16 mouse cellular contexts compared by ENCODE assay signal in the genomic region with DNA sequence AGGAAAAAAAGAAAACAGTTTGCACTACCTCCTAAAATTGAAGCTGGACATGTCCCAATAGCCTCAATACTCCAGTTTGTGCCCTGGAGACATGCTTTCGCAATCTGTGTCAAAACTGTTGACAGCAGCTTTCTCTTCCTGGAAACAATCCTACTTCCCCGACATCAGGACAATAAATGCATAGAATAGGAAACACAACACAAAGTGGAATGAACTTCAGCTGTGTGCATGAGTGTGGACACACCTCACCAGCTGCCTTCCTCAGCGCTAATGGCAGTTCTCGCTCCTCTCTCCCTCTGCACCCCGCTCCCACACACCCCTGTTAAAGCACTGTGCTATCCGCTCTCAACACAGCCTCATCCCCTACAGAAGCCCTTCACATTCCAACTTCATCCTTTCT. TPM values are rescaled to one million over a fixed set of nuclear protein-coding genes. Genes with fewer than 3 reads are reported as not detected.
DNase-seq lines count a peak whose midpoint lies in the region; ATAC-seq and TF ChIP-seq lines count a peak whose summit lies in the region.
"Had no signal": no experiment of that assay in that cellular context is flagged by ENCODE, and none has a peak within 500 bp of the region (broad histone marks: within the 10 kb centered on the region; RNA-seq: fewer than 3 reads in every experiment).

No protein-coding gene starts in this region.

- no peak overlapping the region for H3K4me2 ChIP-seq in embryonic facial prominence, embryonic 14.5 days (ENCODE audit: low read depth, low read length)
- H3K4me2 ChIP-seq in lung, embryonic 14.5 days, result no peak overlapping the region
- H3K4me2 ChIP-seq in kidney, embryonic 16.5 days (replicated peaks; ENCODE audit: low read depth, low read length), result no peak overlapping the region
- H3K4me2 ChIP-seq: neural tube, embryonic 12.5 days had no signal

- peaks cover 58% of the 10 kb centered on the region for H3K79me2 ChIP-seq in liver, adult 2 months (ENCODE audit: control insufficient read depth, insufficient read depth, low read length)

- H3K36me3 ChIP-seq in embryonic facial prominence, embryonic 14.5 days (ENCODE audit: control insufficient read depth, insufficient read depth, low read length), result no peaks in the 10 kb centered on the region
- peaks cover 76% of the 10 kb centered on the region for H3K36me3 ChIP-seq in embryonic facial prominence, embryonic 10.5 days (replicated peaks)
- H3K36me3 ChIP-seq in liver, adult 2 months (ENCODE audit: control insufficient read depth, insufficient read depth, low read length), result no peaks in the 10 kb centered on the region
- H3K36me3 ChIP-seq in lung, embryonic 14.5 days (ENCODE audit: insufficient read depth), result no peaks in the 10 kb centered on the region
- peaks cover 4% of the 10 kb centered on the region; the same call in 1 of the 2 replicates for H3K36me3 ChIP-seq in kidney, embryonic 16.5 days (ENCODE audit: insufficient read depth, low read length)

- H3K27ac ChIP-seq in embryonic facial prominence, embryonic 14.5 days (replicated peaks; ENCODE audit: low read depth, low read length), result no peak overlapping the region
- no peak overlapping the region for H3K27ac ChIP-seq in embryonic facial prominence, embryonic 10.5 days (replicated peaks)
- peak overlapping the region; percentile 54 for H3K27ac ChIP-seq in liver, adult 2 months (replicated peaks; ENCODE audit: insufficient read depth, low read depth, low read length)
- H3K27ac ChIP-seq in lung, embryonic 14.5 days (ENCODE audit: low read depth), result no peak overlapping the region
- H3K27ac ChIP-seq in kidney, embryonic 16.5 days (ENCODE audit: low read length), result no peak overlapping the region
- H3K27ac ChIP-seq: limb, embryonic 10.5 days; neural tube, embryonic 12.5 days had no signal

- peak; percentile 14 for DNase-seq in embryonic facial prominence, embryonic 14.5 days (ENCODE audit: low spot score)
- no peak for DNase-seq in embryonic facial prominence, embryonic 10.5 days (ENCODE audit: low spot score)
- peak; percentile 84 for DNase-seq in liver, adult 2 months (ENCODE audit: extremely low read depth, low read depth, low spot score)
- DNase-seq in liver, result no peak
- DNase-seq in lung, embryonic 14.5 days, result peak; percentile 38
- no peak for DNase-seq in urinary bladder, postnatal 25 days (ENCODE audit: low spot score)
- DNase-seq: B cell, adult 2 months; gastrocnemius, postnatal 10 days; kidney, adult 9 months; right cerebral cortex, adult 18-20 months had no signal

- H3K9ac ChIP-seq in embryonic facial prominence, embryonic 14.5 days (ENCODE audit: low read depth, low read length), result no peak overlapping the region
- H3K9ac ChIP-seq in liver, adult 2 months (ENCODE audit: low read depth, low read length), result 0 out of 2 replicates have a peak overlapping the region, but pooled peaks have one; percentile 8
- no peak overlapping the region for H3K9ac ChIP-seq in lung, embryonic 14.5 days
- H3K9ac ChIP-seq in kidney, embryonic 16.5 days (replicated peaks; ENCODE audit: low read length), result no peak overlapping the region
- H3K9ac ChIP-seq: neural tube, embryonic 12.5 days had no signal

- no peaks in the 10 kb centered on the region for H3K4me1 ChIP-seq in embryonic facial prominence, embryonic 14.5 days (ENCODE audit: control insufficient read depth, insufficient read depth, low read length)
- no peaks in the 10 kb centered on the region for H3K4me1 ChIP-seq in embryonic facial prominence, embryonic 10.5 days
- peaks cover 30% of the 10 kb centered on the region for H3K4me1 ChIP-seq in liver, adult 2 months (ENCODE audit: control insufficient read depth, insufficient read depth, low read length)
- 0 out of 2 replicates have a peak, but pooled peaks cover 2% of the 10 kb centered on the region for H3K4me1 ChIP-seq in lung, embryonic 14.5 days (ENCODE audit: insufficient read depth)
- H3K4me1 ChIP-seq in kidney, embryonic 16.5 days (ENCODE audit: insufficient read depth, low read length), result 0 out of 2 replicates have a peak, but pooled peaks cover under 1% of the 10 kb centered on the region
- H3K4me1 ChIP-seq: limb, embryonic 10.5 days had no signal

- H3K4me3 ChIP-seq in embryonic facial prominence, embryonic 14.5 days (ENCODE audit: low read depth, low read length), result no peak overlapping the region
- no peak overlapping the region for H3K4me3 ChIP-seq in embryonic facial prominence, embryonic 10.5 days
- no peak overlapping the region for H3K4me3 ChIP-seq in liver, adult 2 months (ENCODE audit: insufficient read depth, low read depth, low read length)
- H3K4me3 ChIP-seq in lung, embryonic 14.5 days (ENCODE audit: low read depth, low read length), result no peak overlapping the region
- no peak overlapping the region for H3K4me3 ChIP-seq in kidney, embryonic 16.5 days (ENCODE audit: low read length)
- H3K4me3 ChIP-seq: erythroblast, embryonic 14.5 days; limb, embryonic 10.5 days; neural tube, embryonic 12.5 days had no signal

- 81% methylated on average over 6 of the region's 6 CpGs for WGBS in embryonic facial prominence, embryonic 14.5 days
- 97% methylated on average over 6 of the region's 6 CpGs for WGBS in embryonic facial prominence, embryonic 10.5 days
- WGBS in liver, adult 2 months, result 18% methylated on average over 6 of the region's 6 CpGs
- whole genome bisulfite sequencing in lung, embryonic 14.5 days, result 87% methylated on average over 6 of the region's 6 CpGs
- WGBS in kidney, embryonic 16.5 days, result 88% methylated on average over 6 of the region's 6 CpGs

- 0 out of 2 replicates have a peak, but pooled peaks cover 5% of the 10 kb centered on the region for H3K9me3 ChIP-seq in embryonic facial prominence, embryonic 14.5 days (ENCODE audit: control insufficient read depth, low read length)
- H3K9me3 ChIP-seq in embryonic facial prominence, embryonic 10.5 days, result peaks cover 17% of the 10 kb centered on the region; the same call in 1 of the 2 replicates
- H3K9me3 ChIP-seq in lung, embryonic 14.5 days (ENCODE audit: low read depth, low read length), result no peaks in the 10 kb centered on the region
- H3K9me3 ChIP-seq in kidney, embryonic 16.5 days (ENCODE audit: low read length), result peaks cover 5% of the 10 kb centered on the region

- no peak for TF ChIP-seq CTCF in liver, adult 2 months (IDR thresholded peaks at IDR 0.05; ENCODE audit: low read depth, low read length)
- no peak for TF ChIP-seq CTCF in lung, embryonic 14.5 days (IDR thresholded peaks at IDR 0.05; ENCODE audit: low read depth)

- no peak for ATAC-seq in embryonic facial prominence, embryonic 14.5 days (ENCODE audit: low read depth)
- ATAC-seq in lung, embryonic 14.5 days (ENCODE audit: insufficient read depth), result no peak
- ATAC-seq in monocyte, adult 5-6 weeks (replicated peaks; ENCODE audit: insufficient number of reproducible peaks, low FRiP score, low TSS enrichment, poor library complexity, severe bottlenecking), result peak; percentile 43; the same call in 1 of the 2 replicates
- no peak for ATAC-seq in kidney, embryonic 16.5 days (ENCODE audit: low FRiP score, low TSS enrichment)
- ATAC-seq: activated CD4-positive, CD25-positive, alpha-beta regulatory T cell, adult 4 months had no signal

- H3K27me3 ChIP-seq in embryonic facial prominence, embryonic 14.5 days (replicated peaks; ENCODE audit: control insufficient read depth, insufficient read depth, low read length), result no peaks in the 10 kb centered on the region
- H3K27me3 ChIP-seq in embryonic facial prominence, embryonic 10.5 days (replicated peaks; ENCODE audit: low read depth, poor library complexity, severe bottlenecking), result no peaks in the 10 kb centered on the region
- H3K27me3 ChIP-seq in liver, adult 2 months (ENCODE audit: control insufficient read depth, insufficient read depth, low read length), result no peaks in the 10 kb centered on the region
- no peaks in the 10 kb centered on the region for H3K27me3 ChIP-seq in lung, embryonic 14.5 days (ENCODE audit: insufficient read depth, low read length)
- no peaks in the 10 kb centered on the region for H3K27me3 ChIP-seq in kidney, embryonic 16.5 days (ENCODE audit: insufficient read depth, low read length)
- H3K27me3 ChIP-seq: neural tube, embryonic 12.5 days had no signal

- no peak for TF ChIP-seq POLR2A in liver, adult 2 months (IDR thresholded peaks at IDR 0.05; ENCODE audit: extremely low read depth, insufficient read depth, low read length)

RNA-seq across cellular contexts. Expression of gene Ppp6r3, which starts 12.8 kb away (rescaled TPM):
- 55.5 and 58.9 TPM in 2 replicates for polyA plus RNA-seq in embryonic facial prominence, embryonic 14.5 days (2014; fragmentation: Nextera tagmentation; extraction: Ambion mirVana)
- 70.6 and 73.9 TPM in 2 replicates for polyA plus RNA-seq in embryonic facial prominence, embryonic 10.5 days (2016; fragmentation: Nextera tagmentation; extraction: Ambion mirVana)
- 57.5 and 63.7 TPM in 2 replicates for total RNA-seq in liver, adult 2 months (2014; rRNA removed)
- 24.7 and 27.7 TPM in 2 replicates for polyA plus RNA-seq in liver, adult 2 months (2012; rRNA removed)
- 71.3 and 74.6 TPM in 2 replicates for polyA plus RNA-seq in lung, embryonic 14.5 days (2014; fragmentation: Nextera tagmentation; extraction: Ambion mirVana)
- total RNA-seq in monocyte, adult 5-6 weeks (2017), result 90.3 to 128 TPM (median 101 TPM) in 3 replicates
- polyA plus RNA-seq in kidney, embryonic 16.5 days (2015; fragmentation: Nextera tagmentation; extraction: Ambion mirVana), result 67.7 and 68.7 TPM in 2 replicates

Comparison
In these comparisons a context has a peak if more than half of its experiments do, and no peak if none do; other contexts are left out.
1. DNase-seq: peak in embryonic facial prominence, embryonic 14.5 days (single experiment), liver, adult 2 months (single experiment) and lung, embryonic 14.5 days (single experiment); none in embryonic facial prominence, embryonic 10.5 days (single experiment), liver (single experiment) and urinary bladder, postnatal 25 days (single experiment).